Mouse (Mus musculus): ENCODE data around the gene Abcc12. TPM values are rescaled to one million over a fixed set of nuclear protein-coding genes. Genes with fewer than 3 reads are reported as not detected.

The Abcc12 gene
- polyA plus RNA-seq, 1 experiment from 2014 or later: 0.10 TPM

- H3K4me3 ChIP-seq: no peak overlapping the region
- 61% methylated on average over 1 of the region's 1 CpGs for WGBS
- no peaks in the 10 kb centered on the region for H3K9me3 ChIP-seq
- no peak for DNase-seq (ENCODE audit: low spot score)
- H3K4me1 ChIP-seq (replicated peaks): no peaks in the 10 kb centered on the region
- no peak overlapping the region for H3K27ac ChIP-seq
- no peaks in the 10 kb centered on the region for H3K27me3 ChIP-seq (ENCODE audit: insufficient read depth, poor library complexity, severe bottlenecking)
- no peaks in the 10 kb centered on the region for H3K36me3 ChIP-seq
These were observed 18.7 kb downstream of the Abcc12 start for GRCm38 (mm10) chr8:86561737-86562136.

GRCm38 (mm10) chr8:86560688-86561065 is 19.8 kb downstream of the Abcc12 start:
- Histone ChIP-seq H3K36me3 (no peaks in the 10 kb centered on the region), H3K27ac (no peak overlapping the region), H3K4me3 (no peak overlapping the region), H3K27me3 (ENCODE audit: insufficient read depth, poor library complexity, severe bottlenecking) (no peaks in the 10 kb centered on the region), H3K9me3 (no peaks in the 10 kb centered on the region), H3K4me1 (replicated peaks) (no peaks in the 10 kb centered on the region)
- 88% methylated on average over 10 of the region's 10 CpGs for WGBS
- DNase-seq (ENCODE audit: low spot score): no peak

GRCm38 (mm10) chr8:86559947-86560687 is 20.4 kb downstream of the Abcc12 start:
- Histone ChIP-seq H3K36me3 (no peaks in the 10 kb centered on the region), H3K4me1 (replicated peaks) (no peaks in the 10 kb centered on the region), H3K27me3 (ENCODE audit: insufficient read depth, poor library complexity, severe bottlenecking) (no peaks in the 10 kb centered on the region), H3K27ac (no peak overlapping the region), H3K9me3 (no peaks in the 10 kb centered on the region), H3K4me3 (no peak overlapping the region)
- 79% methylated on average over 15 of the region's 15 CpGs for WGBS
- no peak for DNase-seq (ENCODE audit: low spot score)

DNA sequence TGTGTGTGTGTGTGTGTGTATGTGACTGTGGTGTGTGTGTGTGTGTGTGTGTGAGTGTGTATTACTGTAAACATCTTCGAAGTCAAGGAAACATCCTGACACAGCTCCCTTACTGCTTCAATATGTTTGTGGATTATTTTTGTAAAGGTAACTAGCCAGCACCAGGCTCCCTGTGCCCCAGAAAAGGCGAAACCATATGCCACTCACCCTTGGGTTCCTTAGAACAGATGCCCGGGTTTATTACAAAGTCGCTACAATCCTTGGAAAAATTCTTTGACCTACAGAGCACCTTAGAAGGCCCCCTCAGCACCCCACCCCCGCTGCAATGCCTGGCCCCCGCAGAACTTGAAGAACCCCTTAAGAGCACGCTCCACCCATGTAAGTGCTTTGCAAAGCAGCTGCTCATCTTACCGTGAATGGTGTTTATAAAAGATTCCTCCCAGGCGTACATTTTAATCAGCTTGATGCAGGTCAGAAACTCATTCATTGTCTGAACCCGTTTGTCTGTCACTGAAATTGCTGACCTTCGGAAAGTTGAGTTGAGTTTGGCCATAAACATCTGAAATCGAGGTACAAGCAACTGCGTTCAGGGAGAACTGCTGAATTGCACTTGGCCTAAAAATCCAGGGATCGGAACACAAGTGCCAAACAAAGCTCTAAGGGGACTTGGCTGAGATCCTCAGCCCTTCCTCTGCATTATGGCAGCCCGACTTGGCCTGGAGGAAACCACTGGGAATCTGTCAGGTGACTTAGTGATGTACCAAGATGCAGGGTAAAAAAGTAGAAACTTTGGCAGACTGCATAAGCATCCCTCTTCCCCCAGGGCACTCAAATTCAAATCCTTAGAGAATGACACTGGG is 23.1 kb downstream of the Abcc12 start:
- DNase-seq (ENCODE audit: low spot score): no peak
- Histone ChIP-seq H3K9me3 (no peaks in the 10 kb centered on the region), H3K4me3 (no peak overlapping the region), H3K4me1 (replicated peaks) (no peaks in the 10 kb centered on the region), H3K27me3 (ENCODE audit: insufficient read depth, poor library complexity, severe bottlenecking) (no peaks in the 10 kb centered on the region), H3K27ac (no peak overlapping the region), H3K36me3 (no peaks in the 10 kb centered on the region)
- 83% methylated on average over 15 of the region's 15 CpGs for WGBS

DNA sequence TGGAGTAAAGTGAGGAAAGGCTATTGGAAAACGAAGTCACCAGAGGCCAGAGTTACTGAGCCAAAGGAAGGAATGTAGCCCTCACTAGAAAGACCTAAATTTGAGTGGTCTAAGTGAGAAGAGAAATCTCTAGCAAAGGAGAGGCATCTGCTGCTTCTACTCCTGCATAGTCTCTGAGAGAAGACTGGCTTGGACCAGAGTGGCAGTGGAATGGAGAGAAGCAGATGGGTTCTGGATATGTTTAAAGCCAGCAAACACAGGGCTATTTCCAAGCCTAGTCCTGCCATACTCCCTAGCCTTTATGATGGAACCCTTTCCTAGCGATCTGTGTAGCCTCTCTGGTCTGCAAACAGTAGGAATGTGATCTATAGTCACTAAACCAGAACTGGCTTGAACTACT is 24.9 kb downstream of the Abcc12 start:
- Histone ChIP-seq H3K4me1 (replicated peaks) (no peaks in the 10 kb centered on the region), H3K36me3 (no peaks in the 10 kb centered on the region), H3K9me3 (no peaks in the 10 kb centered on the region), H3K27me3 (ENCODE audit: insufficient read depth, poor library complexity, severe bottlenecking) (no peaks in the 10 kb centered on the region), H3K4me3 (no peak overlapping the region), H3K27ac (no peak overlapping the region)
- DNase-seq (ENCODE audit: low spot score): no peak
- 81% methylated on average over 2 of the region's 2 CpGs for WGBS

DNA sequence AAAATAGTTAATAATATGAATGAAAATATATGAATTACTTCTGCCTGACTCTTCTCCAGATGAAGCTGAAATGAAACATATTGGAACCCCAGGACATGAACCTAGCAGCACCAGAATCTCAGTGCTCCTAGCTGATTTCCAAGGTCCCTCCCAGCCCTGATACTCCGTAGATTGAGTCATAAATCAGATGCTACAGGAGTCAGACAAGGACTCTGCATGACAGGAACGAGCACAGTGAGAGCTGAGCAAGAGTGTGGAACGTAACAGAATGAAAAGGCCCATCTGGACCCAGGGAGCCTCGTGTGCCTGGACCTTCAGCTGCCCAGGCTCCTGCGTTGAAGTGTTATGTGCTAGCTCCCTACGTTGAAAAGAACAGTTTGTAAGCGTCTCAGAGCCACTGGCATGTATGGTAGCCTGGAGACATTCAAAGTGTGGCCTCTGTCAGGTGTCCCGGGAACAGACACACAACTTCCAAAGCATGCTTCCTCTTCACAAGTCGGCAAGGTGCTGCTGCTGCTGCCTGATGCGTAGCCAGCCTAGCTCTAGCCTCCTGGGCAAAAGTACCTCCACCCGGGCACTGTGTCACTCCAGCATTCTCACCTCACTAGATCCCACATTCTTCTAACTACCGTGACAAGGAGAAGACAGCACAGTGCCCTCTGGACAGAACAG is 26.1 kb downstream of the Abcc12 start:
- H3K27me3 ChIP-seq (ENCODE audit: insufficient read depth, poor library complexity, severe bottlenecking): no peaks in the 10 kb centered on the region
- WGBS: 85% methylated on average over 12 of the region's 12 CpGs
- H3K36me3 ChIP-seq: no peaks in the 10 kb centered on the region

DNA sequence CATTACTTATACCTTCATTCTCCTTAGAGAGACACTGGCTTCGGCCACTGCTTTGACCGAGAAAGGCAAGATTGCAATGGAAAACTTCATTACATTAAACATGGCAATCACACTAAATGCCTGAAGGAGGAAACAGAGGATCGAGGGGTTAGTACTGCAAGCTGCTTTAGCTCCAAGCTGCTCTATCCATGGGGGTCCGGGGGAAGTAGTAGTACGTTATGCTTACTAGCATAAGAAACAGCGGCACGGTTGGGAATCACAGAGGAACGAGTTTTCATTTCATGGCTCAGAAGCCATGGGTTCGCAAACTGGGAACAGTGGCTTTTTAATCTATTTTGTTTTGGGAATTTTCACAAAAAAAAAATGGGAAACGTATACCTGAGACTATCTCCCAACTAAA is 30.0 kb downstream of the Abcc12 start:
- DNase-seq (ENCODE audit: low spot score): no peak
- Histone ChIP-seq H3K27me3 (ENCODE audit: insufficient read depth, poor library complexity, severe bottlenecking) (no peaks in the 10 kb centered on the region), H3K27ac (no peak overlapping the region), H3K4me1 (replicated peaks) (no peaks in the 10 kb centered on the region), H3K36me3 (no peaks in the 10 kb centered on the region), H3K4me3 (no peak overlapping the region), H3K9me3 (no peaks in the 10 kb centered on the region; the same call in 1 of the 2 replicates)
- WGBS: 86% methylated on average over 10 of the region's 10 CpGs

More for the DNA sequence above, 26.1 kb downstream of the Abcc12 start:
- no peak overlapping the region for H3K4me3 ChIP-seq
- H3K4me1 ChIP-seq (replicated peaks): no peaks in the 10 kb centered on the region
- no peak overlapping the region for H3K27ac ChIP-seq
- no peaks in the 10 kb centered on the region for H3K9me3 ChIP-seq
- no peak for DNase-seq (ENCODE audit: low spot score)

- no peak for DNase-seq (ENCODE audit: low spot score)
- 84% methylated on average over 1 of the region's 1 CpGs for WGBS
- H3K36me3 ChIP-seq: no peaks in the 10 kb centered on the region
These were observed 34.5 kb downstream of the Abcc12 start for GRCm38 (mm10) chr8:86546001-86546400.

GRCm38 (mm10) chr8:86540906-86541305 is 39.6 kb downstream of the Abcc12 start:
- H3K36me3 ChIP-seq: no peaks in the 10 kb centered on the region
- no peak for DNase-seq (ENCODE audit: low spot score)
- no peak overlapping the region for H3K4me3 ChIP-seq
- H3K27ac ChIP-seq: no peak overlapping the region
- no peaks in the 10 kb centered on the region for H3K27me3 ChIP-seq (ENCODE audit: insufficient read depth, poor library complexity, severe bottlenecking)
- H3K9me3 ChIP-seq: no peaks in the 10 kb centered on the region
- peaks cover 10% of the 10 kb centered on the region for H3K4me1 ChIP-seq (replicated peaks)
- 88% methylated on average over 6 of the region's 6 CpGs for WGBS

More at GRCm38 (mm10) chr8:86546001-86546400, 34.5 kb downstream of the Abcc12 start:
- Histone ChIP-seq H3K27ac (no peak overlapping the region), H3K4me3 (no peak overlapping the region), H3K4me1 (replicated peaks) (no peaks in the 10 kb centered on the region), H3K9me3 (no peaks in the 10 kb centered on the region; the same call in 1 of the 2 replicates), H3K27me3 (ENCODE audit: insufficient read depth, poor library complexity, severe bottlenecking) (no peaks in the 10 kb centered on the region)

DNA sequence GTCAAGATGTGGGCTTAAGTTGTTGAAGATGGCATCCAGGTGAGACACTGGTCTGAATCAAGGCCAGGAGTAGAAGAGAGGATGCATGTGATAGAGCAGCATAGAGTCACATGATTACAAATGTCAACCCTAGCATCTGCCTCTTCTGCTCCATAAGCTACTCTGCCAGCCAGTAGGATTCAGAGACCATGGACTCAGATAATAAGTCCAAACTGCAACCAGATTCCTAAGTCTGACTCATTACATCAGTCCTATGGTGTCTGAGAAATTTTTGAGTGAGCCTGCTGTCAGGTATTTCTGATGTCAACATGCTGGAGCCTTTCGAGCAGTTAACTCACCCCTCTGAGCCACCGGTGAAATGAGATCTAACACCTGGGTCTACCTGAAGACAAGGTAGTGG is 40.1 kb downstream of the Abcc12 start:
- no peak overlapping the region for H3K27ac ChIP-seq
- H3K27me3 ChIP-seq (ENCODE audit: insufficient read depth, poor library complexity, severe bottlenecking): no peaks in the 10 kb centered on the region
- no peak for DNase-seq (ENCODE audit: low spot score)
- peaks cover 15% of the 10 kb centered on the region for H3K4me1 ChIP-seq (replicated peaks)
- 92% methylated on average over 2 of the region's 2 CpGs for WGBS
- no peaks in the 10 kb centered on the region for H3K9me3 ChIP-seq
- H3K4me3 ChIP-seq: no peak overlapping the region
- no peaks in the 10 kb centered on the region for H3K36me3 ChIP-seq

DNA sequence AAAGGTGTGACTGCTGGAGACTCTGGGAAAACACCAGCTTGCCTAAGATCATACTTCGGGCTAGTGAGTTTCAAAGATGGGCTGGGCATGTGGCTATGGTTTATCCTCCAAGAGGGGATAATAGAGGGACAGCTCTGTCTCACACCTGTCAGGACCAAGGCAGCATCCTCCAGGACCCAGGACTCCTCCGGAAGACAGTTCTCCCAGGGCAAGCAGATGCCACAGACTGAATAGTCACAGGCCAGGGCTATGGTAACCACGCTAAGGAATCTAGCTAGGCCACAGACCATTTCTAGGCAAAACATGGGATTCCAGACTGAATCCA is 43.9 kb downstream of the Abcc12 start:
- Histone ChIP-seq H3K27ac (no peak overlapping the region), H3K36me3 (no peaks in the 10 kb centered on the region), H3K9me3 (no peaks in the 10 kb centered on the region), H3K4me1 (replicated peaks) (peaks cover 23% of the 10 kb centered on the region), H3K4me3 (no peak overlapping the region), H3K27me3 (ENCODE audit: insufficient read depth, poor library complexity, severe bottlenecking) (peaks cover 4% of the 10 kb centered on the region; the same call in 1 of the 2 replicates)
- 70% methylated on average over 3 of the region's 3 CpGs for WGBS
- DNase-seq (ENCODE audit: low spot score): no peak

- no peaks in the 10 kb centered on the region for H3K36me3 ChIP-seq
- H3K4me1 ChIP-seq (replicated peaks): peaks cover 23% of the 10 kb centered on the region
- H3K9me3 ChIP-seq: no peaks in the 10 kb centered on the region
- peak overlapping the region; percentile 64 for H3K27ac ChIP-seq
- no peak overlapping the region for H3K4me3 ChIP-seq
- peaks cover 4% of the 10 kb centered on the region; the same call in 1 of the 2 replicates for H3K27me3 ChIP-seq (ENCODE audit: insufficient read depth, poor library complexity, severe bottlenecking)
- peak; percentile 77 for DNase-seq (ENCODE audit: low spot score)
- 56% methylated on average over 11 of the region's 11 CpGs for WGBS
These were observed 44.5 kb downstream of the Abcc12 start for GRCm38 (mm10) chr8:86535791-86536662.

Measured in hindbrain, embryonic 10.5 days (tissue).